Mouse (Mus musculus) MEL (cell line): Measurements from ENCODE around the gene Cct6b. TPM values are rescaled to one million over a fixed set of nuclear protein-coding genes. Genes with fewer than 3 reads are reported as not detected.

Source experiments
- DNase-seq: peaks from one replicate; pipeline ENCODE4 v3.0.0; 2011; ENCODE audit warnings: low read depth, low spot score
- H3K27ac ChIP-seq: 2 replicates; pipeline ENCODE4 v1.5.1; 2012; ENCODE audit warnings: low read depth, mild to moderate bottlenecking, control low read depth, low read length, moderate library complexity; ENCODE audit not compliant: control insufficient read depth
- H3K27me3 ChIP-seq, 2 experiments: fragments of 150-350 bp in 1 of 2; sonication (generic) in 1 of 2; 2 replicates each; pipeline ENCODE4 v1.6.1; 2012; ENCODE audit warnings: low read length in 2 of 2, mild to moderate bottlenecking in 2 of 2, improper control_type of control experiment in 1 of 2, moderate library complexity in 1 of 2; ENCODE audit not compliant: insufficient read depth in 2 of 2, control insufficient read depth in 1 of 2
- H3K36me3 ChIP-seq, 2 experiments: 2 replicates each; pipeline ENCODE4 v1.6.1; 2012 to 2014; ENCODE audit warnings: low read length in 2 of 2, improper control_type of control experiment in 1 of 2, inconsistent platforms in 1 of 2, mild to moderate bottlenecking in 1 of 2; ENCODE audit not compliant: insufficient read depth in 2 of 2, control insufficient read depth in 1 of 2
- H3K4me1 ChIP-seq, 2 experiments: fragments of 150-350 bp in 1 of 2; sonication (generic) in 1 of 2; 2 replicates each; pipeline ENCODE4 v1.6.1; 2012; ENCODE audit warnings: low read length in 2 of 2, improper control_type of control experiment in 1 of 2, mild to moderate bottlenecking in 1 of 2; ENCODE audit not compliant: insufficient read depth in 2 of 2, control insufficient read depth in 1 of 2
- H3K4me3 ChIP-seq, 2 experiments: fragments of 150-350 bp in 1 of 2; sonication (generic) in 1 of 2; 2 replicates each; pipeline ENCODE4 v1.5.1; 2012; ENCODE audit warnings: low read depth in 2 of 2, low read length in 2 of 2, mild to moderate bottlenecking in 2 of 2, moderate library complexity in 2 of 2, control low read depth in 1 of 2, improper control_type of control experiment in 1 of 2; ENCODE audit not compliant: control insufficient read depth in 1 of 2, insufficient read depth in 1 of 2
- H3K79me2 ChIP-seq: 2 replicates; pipeline ENCODE4 v1.6.1; 2012; ENCODE audit warnings: mild to moderate bottlenecking, low read length, moderate library complexity; ENCODE audit not compliant: control insufficient read depth, poor library complexity, insufficient read depth
- H3K9ac ChIP-seq: 2 replicates; pipeline ENCODE4 v1.6.1; 2012; ENCODE audit warnings: low read depth, mild to moderate bottlenecking, control low read depth, low read length, moderate library complexity; ENCODE audit not compliant: control insufficient read depth, poor library complexity, severe bottlenecking
- H3K9me3 ChIP-seq: fragments of 150-350 bp; sonication (generic); replicated peaks from 2 replicates; pipeline ENCODE4 v1.6.1; 2012; ENCODE audit warnings: mild to moderate bottlenecking, low read length, improper control_type of control experiment, moderate library complexity; ENCODE audit not compliant: insufficient read depth
- CTCF ChIP-seq, 3 experiments: IDR thresholded peaks in 2 of 3; conservative IDR thresholded peaks in 1 of 3; 2 replicates each; pipeline ENCODE4 v1.5.1; 2011 to 2012; ENCODE audit warnings: low read length in 3 of 3, low read depth in 2 of 3, mild to moderate bottlenecking in 2 of 3, improper control_type of control experiment in 1 of 3, inconsistent platforms in 1 of 3, mixed read lengths in 1 of 3, moderate library complexity in 1 of 3; ENCODE audit not compliant: control insufficient read depth in 1 of 3, insufficient read depth in 1 of 3, poor library complexity in 1 of 3, severe bottlenecking in 1 of 3
- E2F4 ChIP-seq: IDR thresholded peaks from 2 replicates; pipeline ENCODE4 v1.6.1; 2011; ENCODE audit warnings: low read depth, low read length, improper control_type of control experiment, borderline replicate concordance
- ELF1 ChIP-seq: IDR thresholded peaks from 2 replicates; pipeline ENCODE4 v1.6.1; 2014; ENCODE audit warnings: low read depth, mild to moderate bottlenecking, inconsistent platforms, low read length, improper control_type of control experiment, moderate library complexity
- HCFC1 ChIP-seq: IDR thresholded peaks from 2 replicates; pipeline ENCODE4 v1.6.1; 2012; ENCODE audit warnings: low read depth, mild to moderate bottlenecking, inconsistent platforms, low read length, improper control_type of control experiment, moderate library complexity
- JUND ChIP-seq: IDR thresholded peaks from 2 replicates; pipeline ENCODE4 v1.6.1; 2011; ENCODE audit warnings: low read depth, mild to moderate bottlenecking, improper control_type of control experiment, low read length
- MAFK ChIP-seq: IDR thresholded peaks from 2 replicates; pipeline ENCODE4 v1.6.1; 2011; ENCODE audit warnings: low read depth, mild to moderate bottlenecking, low read length, improper control_type of control experiment, borderline replicate concordance
- MAX ChIP-seq: IDR thresholded peaks from 2 replicates; pipeline ENCODE4 v1.6.1; 2011; ENCODE audit warnings: low read length, improper control_type of control experiment
- MXI1 ChIP-seq: IDR thresholded peaks from 2 replicates; pipeline ENCODE4 v1.6.1; 2011; ENCODE audit warnings: mild to moderate bottlenecking, low read depth, low read length, improper control_type of control experiment
- MYC ChIP-seq: IDR thresholded peaks from 2 replicates; pipeline ENCODE4 v1.6.1; 2011; ENCODE audit warnings: low read depth, mild to moderate bottlenecking, low read length, improper control_type of control experiment, moderate library complexity
- NELFE ChIP-seq: IDR thresholded peaks from 2 replicates; pipeline ENCODE4 v1.6.1; 2011; ENCODE audit warnings: low read depth, low read length, improper control_type of control experiment
- POLR2A ChIP-seq, 2 experiments: IDR thresholded peaks; 2 replicates each; pipeline ENCODE4 v1.6.1; 2011 to 2012; ENCODE audit warnings: low read length in 2 of 2, mild to moderate bottlenecking in 2 of 2, control low read depth in 1 of 2, improper control_type of control experiment in 1 of 2, low read depth in 1 of 2, moderate library complexity in 1 of 2; ENCODE audit not compliant: control insufficient read depth in 1 of 2, insufficient read depth in 1 of 2, poor library complexity in 1 of 2
- RAD21 ChIP-seq: IDR thresholded peaks from 2 replicates; pipeline ENCODE4 v1.6.1; 2011; ENCODE audit warnings: mild to moderate bottlenecking, low read depth, low read length, improper control_type of control experiment
- RCOR1 ChIP-seq: IDR thresholded peaks from 2 replicates; pipeline ENCODE4 v1.6.1; 2012; ENCODE audit warnings: low read depth, mild to moderate bottlenecking, inconsistent platforms, low read length, improper control_type of control experiment
- SIN3A ChIP-seq: IDR thresholded peaks from 2 replicates; pipeline ENCODE4 v1.6.1; 2012; ENCODE audit warnings: low read length, improper control_type of control experiment, inconsistent platforms
- TCF12 ChIP-seq: IDR thresholded peaks from 2 replicates; pipeline ENCODE4 v1.6.1; 2014; ENCODE audit warnings: low read depth, mild to moderate bottlenecking, inconsistent platforms, low read length, improper control_type of control experiment, moderate library complexity
- USF2 ChIP-seq, 2 experiments: IDR thresholded peaks; 2 replicates each; pipeline ENCODE4 v1.6.1; 2011 to 2012; ENCODE audit warnings: improper control_type of control experiment in 2 of 2, low read length in 2 of 2, borderline replicate concordance in 1 of 2, inconsistent platforms in 1 of 2, low read depth in 1 of 2, mild to moderate bottlenecking in 1 of 2; ENCODE audit not compliant: insufficient read depth in 1 of 2
- ZC3H11A ChIP-seq: IDR thresholded peaks from 2 replicates; pipeline ENCODE4 v1.6.1; 2012; ENCODE audit warnings: low read depth, mild to moderate bottlenecking, inconsistent platforms, low read length, improper control_type of control experiment
- ZKSCAN1 ChIP-seq: IDR thresholded peaks from 2 replicates; pipeline ENCODE4 v1.6.1; 2012; ENCODE audit warnings: low read depth, mild to moderate bottlenecking, inconsistent platforms, low read length, improper control_type of control experiment, moderate library complexity
- ZMIZ1 ChIP-seq: IDR thresholded peaks from 2 replicates; pipeline ENCODE4 v1.6.1; 2012; ENCODE audit warnings: low read depth, mild to moderate bottlenecking, inconsistent platforms, low read length, improper control_type of control experiment, moderate library complexity
- polyA plus RNA-seq, 2 experiments: library from polyadenylated mRNA; stranded (reverse) in 1 of 2; unstranded in 1 of 2; fragments of >175 nt in 1 of 2; fragments of >200 nt in 1 of 2; gene quantifications; 2 replicates each; pipeline versions ENCODE4 v1.2.1 to v1.2.4; 2012; ENCODE audit warnings: low replicate concordance in 2 of 2, low read depth in 1 of 2; ENCODE audit not compliant: insufficient read length in 2 of 2, insufficient read depth in 1 of 2, missing spikeins in 1 of 2
- total RNA-seq: library from RNA; depleted of rRNA; stranded (reverse); fragments of 300-350 nt; gene quantifications from 2 replicates; pipeline ENCODE4 v1.2.3, GENCODE M21; 2012

The Cct6b gene
- total and polyA plus RNA-seq, 3 experiments = 0.21 to 0.31 TPM; not detected in 1

DNA sequence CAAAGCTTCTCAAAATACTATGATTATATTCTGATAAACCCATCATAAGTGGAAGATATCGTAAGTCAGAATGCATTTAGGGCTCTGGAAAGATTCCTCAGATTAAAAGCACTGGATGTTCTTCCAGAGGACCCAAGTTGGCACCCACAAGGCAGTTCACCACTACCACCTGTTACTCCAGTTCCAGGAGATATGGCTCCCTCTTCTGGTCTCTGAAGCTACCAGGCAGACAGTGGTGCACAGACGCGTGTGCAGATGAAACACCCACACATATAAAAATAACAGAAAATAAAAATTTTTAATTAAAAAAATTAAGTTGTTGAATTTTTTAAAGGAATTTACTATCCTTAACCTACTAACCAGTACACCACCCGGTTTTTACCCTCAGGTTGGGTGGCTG is 55.2 kb downstream of the Cct6b start:
- no peak for TF ChIP-seq RCOR1
- TF ChIP-seq CTCF (IDR thresholded peaks at IDR 0.05 in 2 of 3, conservative IDR thresholded peaks at IDR 0.05 in 1 of 3; ENCODE audit: control insufficient read depth in 1 of 3, insufficient read depth in 1 of 3, low read depth in 2 of 3, low read length in 3 of 3, poor library complexity in 1 of 3, severe bottlenecking in 1 of 3) = peak in 2 of 3 experiments; percentile 34; a peak in 3 of 6 replicates
- no peak for TF ChIP-seq E2F4
- TF ChIP-seq RAD21 = peak; percentile 23
- Histone ChIP-seq H3K36me3 (no peaks in the 10 kb centered on the region), H3K9ac (no peak overlapping the region), H3K27ac (no peak overlapping the region), H3K79me2 (no peaks in the 10 kb centered on the region), H3K9me3 (no peaks in the 10 kb centered on the region), H3K27me3 (0 out of 4 replicates have a peak, but pooled peaks cover 0 to 1% of the 10 kb centered on the region in 2 experiments), H3K4me1 (0 out of 4 replicates have a peak, but pooled peaks cover 0 to 3% of the 10 kb centered on the region in 2 experiments), H3K4me3 (no peak overlapping the region)
- peak; percentile 11 for DNase-seq

DNA sequence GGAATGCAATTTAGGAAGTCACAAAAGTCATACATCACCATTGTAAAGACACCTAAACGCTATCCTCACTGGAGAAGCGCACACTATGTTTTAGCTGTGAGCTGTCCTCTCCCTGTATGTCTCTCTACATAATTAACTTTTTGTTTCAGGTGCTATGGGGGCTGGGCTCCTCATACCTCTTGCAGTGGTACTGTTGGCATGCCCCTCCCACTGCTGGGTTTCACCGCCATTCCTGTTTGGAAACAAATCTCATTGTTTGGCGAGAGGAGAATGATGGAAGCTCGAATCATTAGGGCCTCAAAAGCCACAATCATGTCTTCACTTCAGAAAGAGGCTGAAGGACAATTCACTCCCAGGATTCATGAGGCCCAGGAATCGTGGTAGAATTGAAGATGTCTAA is 59.0 kb downstream of the Cct6b start:
- Histone ChIP-seq H3K9ac (no peak overlapping the region), H3K36me3 (no peaks in the 10 kb centered on the region), H3K4me1 (no peaks in the 10 kb centered on the region), H3K27ac (no peak overlapping the region), H3K9me3 (no peaks in the 10 kb centered on the region), H3K79me2 (no peaks in the 10 kb centered on the region), H3K4me3 (no peak overlapping the region), H3K27me3 (0 out of 4 replicates have a peak, but pooled peaks cover 0 to 1% of the 10 kb centered on the region in 2 experiments)
- TF ChIP-seq ELF1 = no peak
- TF ChIP-seq JUND = no peak
- no peak for TF ChIP-seq ZC3H11A
- no peak for TF ChIP-seq MAFK
- no peak for DNase-seq

DNA sequence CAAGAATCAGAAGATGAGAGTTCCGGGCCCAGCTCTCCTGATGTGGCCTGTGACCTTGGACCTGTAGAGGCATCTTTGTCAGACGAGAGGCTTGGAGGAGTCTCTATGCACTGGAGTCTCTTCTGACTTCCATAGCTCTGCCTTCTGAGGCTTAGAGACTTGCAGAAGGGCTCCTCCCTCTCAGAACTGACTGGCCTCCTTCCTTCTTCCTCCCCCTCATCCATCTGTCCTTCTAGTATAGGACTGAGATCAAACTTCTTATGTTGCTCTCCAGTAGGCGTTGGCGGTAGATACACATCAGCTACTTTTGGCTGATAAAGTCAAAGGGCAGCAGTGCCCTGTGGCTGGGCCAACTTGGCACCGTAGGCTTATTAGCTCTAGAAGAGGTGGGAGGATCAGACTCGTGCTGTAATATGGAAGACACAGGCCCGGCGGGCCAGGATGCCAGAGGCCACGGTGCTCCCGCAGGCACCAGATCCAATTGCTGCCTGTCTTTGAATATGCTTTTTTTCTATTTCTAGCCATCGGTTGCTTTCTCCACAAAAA is 64.2 kb downstream of the Cct6b start:
- Histone ChIP-seq H3K79me2 (no peaks in the 10 kb centered on the region), H3K9me3 (no peaks in the 10 kb centered on the region), H3K36me3 (no peaks in the 10 kb centered on the region), H3K4me3 (no peak overlapping the region), H3K27ac (no peak overlapping the region), H3K27me3 (no peaks in the 10 kb centered on the region), H3K9ac (no peak overlapping the region), H3K4me1 (no peaks in the 10 kb centered on the region)
- TF ChIP-seq HCFC1 (no peak), NELFE (no peak), POLR2A (IDR thresholded peaks at IDR 0.05; ENCODE audit: control insufficient read depth in 1 of 2, insufficient read depth in 1 of 2, low read depth in 1 of 2, low read length in 2 of 2, poor library complexity in 1 of 2) (no peak), ZKSCAN1 (no peak), RCOR1 (no peak), USF2 (IDR thresholded peaks at IDR 0.05; ENCODE audit: borderline replicate concordance in 1 of 2, insufficient read depth in 1 of 2, low read depth in 1 of 2, low read length in 2 of 2) (no peak), MAFK (no peak), ELF1 (no peak), CTCF (IDR thresholded peaks at IDR 0.05 in 2 of 3, conservative IDR thresholded peaks at IDR 0.05 in 1 of 3; ENCODE audit: control insufficient read depth in 1 of 3, insufficient read depth in 1 of 3, low read depth in 2 of 3, low read length in 3 of 3, poor library complexity in 1 of 3, severe bottlenecking in 1 of 3) (no peak), SIN3A (no peak), JUND (no peak), ZMIZ1 (no peak), MXI1 (no peak), MAX (no peak), TCF12 (no peak), MYC (no peak), ZC3H11A (no peak)
- DNase-seq = no peak
